Mouse (Mus musculus) forebrain, embryonic 10.5 days (tissue): ENCODE data around the gene Fgfr2. TPM values are rescaled to one million over a fixed set of nuclear protein-coding genes. Genes with fewer than 3 reads are reported as not detected.

ENCODE experiments used
- DNase-seq: peaks from one replicate; pipeline ENCODE4 v3.0.0-alpha.2; 2017; ENCODE audit warnings: low spot score; ENCODE audit errors: extremely low spot score
- H3K27ac ChIP-seq: fragments of 300-500 bp; sonication (generic); 2 replicates; pipeline ENCODE4 v1.5.1; 2016; ENCODE audit warnings: mild to moderate bottlenecking
- H3K27me3 ChIP-seq: fragments of 300-500 bp; sonication (generic); 2 replicates; pipeline ENCODE4 v1.6.1; 2016; ENCODE audit warnings: mild to moderate bottlenecking; ENCODE audit not compliant: poor library complexity, severe bottlenecking
- H3K36me3 ChIP-seq: fragments of 300-500 bp; sonication (generic); replicated peaks from 2 replicates; pipeline ENCODE4 v1.6.1; 2016; ENCODE audit warnings: mild to moderate bottlenecking, moderate library complexity
- H3K4me1 ChIP-seq: fragments of 300-500 bp; sonication (generic); 2 replicates; pipeline ENCODE4 v1.6.1; 2016
- H3K4me3 ChIP-seq: fragments of 300-500 bp; sonication (generic); 2 replicates; pipeline ENCODE4 v1.5.1; 2016; ENCODE audit warnings: mild to moderate bottlenecking, moderate library complexity
- H3K9me3 ChIP-seq: fragments of 300-500 bp; sonication (generic); 2 replicates; pipeline ENCODE4 v1.6.1; 2016; ENCODE audit warnings: mild to moderate bottlenecking, moderate library complexity
- WGBS: fragments of 180-500 bp; shearing (Covaris S2); methylation state at CpG from one replicate; pipeline ENCODE4 v1.1.7; 2016; 5-methylcytosine and 5-hydroxymethylcytosine counted together
- polyA plus RNA-seq: library from polyadenylated mRNA; unstranded; fragments of >200 nt; fragmentation: Nextera tagmentation; extraction: Ambion mirVana; gene quantifications from 2 replicates; pipeline ENCODE4 v1.2.1, GENCODE M21; 2016

The Fgfr2 gene
- polyA plus RNA-seq, 1 experiment from 2014 or later, result 55.7 TPM

DNA sequence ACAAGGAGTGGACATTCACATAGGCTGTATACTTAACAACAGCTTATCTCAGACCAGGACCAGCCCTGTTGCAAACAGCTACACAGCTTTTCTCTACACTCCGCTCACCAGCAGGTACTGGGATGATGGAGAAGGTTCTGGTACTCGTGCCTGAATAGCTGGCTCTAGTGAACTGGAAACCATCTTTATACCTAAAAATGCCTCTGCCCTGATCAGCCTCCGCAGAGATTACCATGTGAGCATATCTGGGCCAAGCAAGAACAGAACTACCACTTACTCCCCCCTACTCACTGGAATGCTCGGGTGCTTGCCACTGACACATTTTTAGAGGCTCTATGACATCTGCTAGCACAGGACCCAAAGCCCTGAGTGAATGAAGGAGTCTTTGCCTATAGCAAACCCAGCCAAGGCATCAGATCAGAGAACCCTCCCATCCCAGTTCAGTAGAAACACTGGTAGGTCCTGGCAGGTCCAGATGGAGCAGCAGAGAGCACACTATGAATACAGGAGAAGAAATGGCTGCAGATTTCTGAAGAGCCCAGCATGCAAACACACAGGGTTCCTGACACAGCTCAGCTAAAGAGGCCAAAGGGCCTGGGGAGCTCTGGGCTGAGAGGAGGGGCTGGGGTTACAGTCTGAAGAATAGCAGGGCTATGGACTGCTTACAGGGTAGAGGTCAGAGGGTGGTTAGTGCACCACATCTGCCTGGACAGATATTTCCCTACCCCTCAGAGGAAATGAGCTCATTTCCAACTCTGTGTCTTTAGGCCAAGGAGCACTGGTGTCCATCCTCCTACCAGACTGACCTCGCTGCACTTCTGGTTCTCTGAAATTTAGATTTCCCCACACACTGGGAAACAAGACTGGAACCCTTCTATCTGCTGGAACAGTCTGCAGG is 323.8 kb downstream of the Fgfr2 start:
- Histone ChIP-seq H3K36me3 (peaks cover 67% of the 10 kb centered on the region), H3K27ac (0 out of 2 replicates have a peak overlapping the region, but pooled peaks have one; percentile 25), H3K4me1 (peaks cover 52% of the 10 kb centered on the region), H3K27me3 (no peaks in the 10 kb centered on the region), H3K4me3 (no peak overlapping the region), H3K9me3 (no peaks in the 10 kb centered on the region)
- 88% methylated on average over 5 of the region's 5 CpGs for WGBS
- DNase-seq, result no peak

DNA sequence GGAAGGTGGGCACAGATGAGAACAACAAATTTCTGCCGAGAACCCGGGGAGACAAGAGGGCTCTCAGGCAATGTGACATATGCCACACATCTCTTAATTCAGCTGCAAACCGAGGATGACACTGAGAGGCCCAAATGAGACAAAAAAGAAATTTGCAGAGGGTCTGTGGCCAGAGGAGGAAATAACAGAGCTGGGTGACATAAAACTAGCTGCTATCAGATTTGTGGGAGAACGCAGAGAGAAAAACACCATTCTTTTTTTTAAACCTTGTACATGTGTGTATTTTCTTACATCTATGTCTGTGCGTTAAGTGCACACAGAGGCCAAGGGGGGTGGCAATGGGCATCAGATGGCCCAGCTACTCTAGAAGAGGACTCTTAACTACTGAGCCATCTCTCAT is 328.0 kb downstream of the Fgfr2 start:
- WGBS, result 93% methylated on average over 5 of the region's 5 CpGs
- H3K4me1 ChIP-seq, result peaks cover 51% of the 10 kb centered on the region
- no peaks in the 10 kb centered on the region for H3K9me3 ChIP-seq

DNA sequence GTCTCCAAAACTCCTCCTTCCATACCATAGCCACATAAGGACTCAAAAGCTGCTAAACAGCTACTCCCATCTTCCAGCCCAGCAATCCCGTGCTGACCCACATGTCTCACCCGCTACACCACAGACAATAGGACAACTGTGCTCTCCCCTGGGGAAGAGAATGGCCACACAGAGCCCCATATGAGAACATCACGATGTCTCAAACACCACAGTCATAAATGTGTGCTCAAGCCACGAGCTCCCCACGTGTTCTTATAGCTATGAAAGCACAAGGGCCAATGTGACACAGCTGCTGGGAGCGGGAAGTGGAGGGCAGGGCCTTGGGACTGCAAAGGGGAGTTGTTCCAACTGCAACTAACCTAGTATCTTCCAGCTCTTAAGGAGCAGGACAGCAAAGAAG is 329.7 kb downstream of the Fgfr2 start:
- Histone ChIP-seq H3K36me3 (peaks cover 40% of the 10 kb centered on the region), H3K27me3 (no peaks in the 10 kb centered on the region), H3K4me1 (peaks cover 41% of the 10 kb centered on the region), H3K4me3 (no peak overlapping the region), H3K9me3 (no peaks in the 10 kb centered on the region), H3K27ac (peak overlapping the region; percentile 22; the same call in 1 of the 2 replicates)
- DNase-seq, result no peak
- 76% methylated on average over 6 of the region's 6 CpGs for WGBS

More for the DNA sequence above, 328.0 kb downstream of the Fgfr2 start:
- Histone ChIP-seq H3K27ac (no peak overlapping the region), H3K4me3 (no peak overlapping the region), H3K27me3 (no peaks in the 10 kb centered on the region), H3K36me3 (peaks cover 48% of the 10 kb centered on the region)
- no peak for DNase-seq

DNA sequence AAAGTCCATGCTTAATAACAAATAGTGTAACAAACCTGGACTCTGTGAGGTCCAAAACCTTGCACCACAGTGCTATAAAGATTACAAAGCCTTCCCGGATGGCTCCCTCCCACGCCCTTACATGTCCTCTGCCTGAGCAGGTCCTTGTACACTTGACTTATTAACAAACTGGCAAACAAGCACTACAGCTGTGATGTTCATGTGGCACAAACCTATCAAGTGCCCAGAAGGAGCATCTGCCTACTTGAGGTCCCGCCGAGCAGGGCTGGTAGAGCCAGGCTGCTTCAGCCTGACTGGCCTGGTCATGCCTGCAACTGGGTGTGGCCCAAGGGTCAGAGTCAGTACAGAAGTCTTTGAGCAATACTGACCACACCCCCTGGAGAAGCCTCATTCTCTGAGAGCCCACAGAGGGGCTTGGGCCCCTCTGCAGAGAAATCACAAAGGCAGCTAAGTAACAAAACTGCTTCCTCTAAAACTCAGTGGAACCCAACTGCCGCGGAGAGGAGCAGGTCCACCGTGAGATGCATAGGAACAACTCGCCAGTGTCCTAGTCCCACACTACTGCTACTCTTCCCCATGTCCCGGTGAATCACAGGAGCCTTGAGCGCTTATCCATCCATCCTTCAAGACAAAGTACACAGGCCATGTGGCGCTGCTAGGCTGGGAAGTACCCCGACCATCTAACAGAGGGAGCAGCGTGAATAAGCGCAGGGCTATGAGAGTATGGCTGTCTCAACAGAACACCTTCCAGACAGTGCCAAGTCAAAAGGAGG is 332.5 kb downstream of the Fgfr2 start:
- Histone ChIP-seq H3K9me3 (no peaks in the 10 kb centered on the region), H3K27me3 (no peaks in the 10 kb centered on the region), H3K36me3 (peaks cover 21% of the 10 kb centered on the region), H3K4me3 (no peak overlapping the region), H3K27ac (peak overlapping the region; percentile 20; the same call in 1 of the 2 replicates), H3K4me1 (peaks cover 68% of the 10 kb centered on the region)
- no peak for DNase-seq
- 93% methylated on average over 14 of the region's 14 CpGs for WGBS

DNA sequence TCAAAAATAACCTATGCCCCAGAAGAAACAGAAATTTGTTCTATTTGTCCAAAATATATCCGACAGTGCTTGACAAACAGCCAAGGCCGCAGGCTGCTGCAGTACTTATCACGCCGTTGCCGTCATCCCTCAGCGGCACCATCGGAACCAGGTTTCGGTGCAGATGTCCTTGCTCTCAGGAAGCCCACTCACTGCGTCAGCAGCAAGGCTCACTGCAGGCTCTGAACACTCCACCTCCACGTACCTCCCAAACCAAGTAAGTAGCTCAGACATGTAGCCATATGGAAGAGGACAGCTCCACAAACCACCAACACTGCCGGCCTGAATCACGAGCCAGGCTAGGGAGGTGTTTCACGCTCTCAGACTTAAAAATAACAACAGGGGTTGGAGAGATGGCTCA is 334.3 kb downstream of the Fgfr2 start:
- Histone ChIP-seq H3K9me3 (no peaks in the 10 kb centered on the region), H3K27me3 (no peaks in the 10 kb centered on the region), H3K4me3 (no peak overlapping the region), H3K4me1 (peaks cover 72% of the 10 kb centered on the region), H3K36me3 (peaks cover 17% of the 10 kb centered on the region), H3K27ac (no peak overlapping the region)
- WGBS, result 96% methylated on average over 13 of the region's 13 CpGs
- DNase-seq, result no peak

DNA sequence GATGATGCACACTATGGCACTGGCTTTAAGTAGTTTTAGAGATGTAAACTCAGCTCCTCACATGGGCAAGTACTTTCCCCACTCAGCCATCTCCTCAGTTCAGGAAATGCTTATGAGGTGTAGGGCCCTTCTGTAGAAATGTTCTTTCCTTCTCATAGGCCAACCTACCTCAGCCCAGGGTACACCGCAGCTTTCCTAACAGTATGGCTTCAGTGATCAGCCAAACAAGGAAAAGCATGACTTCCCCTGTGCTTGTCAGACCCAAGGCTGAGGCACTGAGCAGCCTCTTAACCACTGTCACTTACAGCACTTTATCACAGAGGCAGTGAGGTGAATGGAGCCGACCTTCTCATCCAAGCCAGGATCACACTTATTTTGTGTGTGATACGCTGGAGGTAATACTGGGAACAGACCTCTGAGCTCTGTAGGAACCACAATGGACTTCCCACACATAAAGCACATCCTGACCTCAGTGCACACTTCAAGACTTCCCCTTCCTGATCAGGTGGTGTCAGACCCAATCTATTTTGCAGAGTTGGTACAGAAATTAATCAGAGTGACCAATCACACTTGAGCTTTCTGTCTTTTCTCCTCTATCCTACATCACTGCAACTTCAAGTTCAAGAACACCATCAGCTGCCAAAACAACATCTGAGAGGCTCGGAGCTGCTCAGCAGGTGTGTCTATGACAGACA is 335.5 kb downstream of the Fgfr2 start:
- H3K36me3 ChIP-seq, result peaks cover 11% of the 10 kb centered on the region
- H3K27ac ChIP-seq, result no peak overlapping the region
- no peaks in the 10 kb centered on the region for H3K27me3 ChIP-seq
- H3K4me1 ChIP-seq, result peaks cover 66% of the 10 kb centered on the region
- DNase-seq, result no peak
- no peaks in the 10 kb centered on the region for H3K9me3 ChIP-seq
- H3K4me3 ChIP-seq, result no peak overlapping the region
- WGBS, result 88% methylated on average over 4 of the region's 4 CpGs

DNA sequence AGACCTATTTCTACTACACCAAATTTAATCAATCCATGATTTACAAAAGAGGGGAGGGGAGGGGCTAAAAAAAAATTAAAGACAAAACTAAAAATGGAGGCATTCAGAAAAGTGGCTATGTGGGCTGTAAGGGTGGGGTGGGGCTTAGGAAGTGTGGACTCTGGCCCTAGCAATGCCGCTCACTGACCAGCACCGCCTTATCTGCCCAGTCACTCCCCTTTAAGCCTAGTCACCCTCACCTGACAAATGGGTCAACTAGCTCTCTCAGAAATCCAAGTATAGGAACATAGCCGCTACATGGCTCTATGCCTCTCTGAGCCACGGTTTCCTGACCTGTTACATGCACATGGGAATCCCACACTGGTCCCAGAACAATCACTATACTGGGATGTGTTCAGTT is 336.1 kb downstream of the Fgfr2 start:
- H3K36me3 ChIP-seq, result peaks cover 11% of the 10 kb centered on the region
- H3K4me3 ChIP-seq, result no peak overlapping the region
- no peak for DNase-seq
- H3K27ac ChIP-seq, result no peak overlapping the region
- peaks cover 70% of the 10 kb centered on the region for H3K4me1 ChIP-seq
- no peaks in the 10 kb centered on the region for H3K27me3 ChIP-seq
- no peaks in the 10 kb centered on the region for H3K9me3 ChIP-seq
- 91% methylated on average over 4 of the region's 4 CpGs for whole genome bisulfite sequencing

DNA sequence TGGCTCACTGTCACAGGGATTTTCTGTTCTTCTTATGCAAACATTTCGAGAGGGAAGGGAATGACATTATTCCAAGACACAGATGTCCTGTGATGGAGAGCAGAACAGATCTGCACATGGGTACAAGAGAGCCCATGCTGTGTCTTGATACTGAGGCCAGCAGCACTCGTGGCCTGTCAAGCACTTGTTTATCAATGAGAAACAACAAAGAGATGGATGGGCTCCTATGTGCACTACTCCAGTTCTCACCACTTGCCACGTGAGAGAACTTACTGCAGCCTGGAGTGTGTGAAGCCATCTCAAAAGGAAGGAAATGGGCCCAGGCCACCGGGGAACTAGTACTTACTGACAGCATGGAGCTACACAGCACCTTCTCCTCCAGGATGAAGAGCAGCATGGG is 336.6 kb downstream of the Fgfr2 start:
- 69% methylated on average over 4 of the region's 4 CpGs for WGBS
- peaks cover 8% of the 10 kb centered on the region for H3K36me3 ChIP-seq
- 0 out of 2 replicates have a peak overlapping the region, but pooled peaks have one; percentile 15 for H3K27ac ChIP-seq
- DNase-seq, result no peak
- H3K27me3 ChIP-seq, result no peaks in the 10 kb centered on the region
- H3K9me3 ChIP-seq, result no peaks in the 10 kb centered on the region
- H3K4me3 ChIP-seq, result no peak overlapping the region
- peaks cover 70% of the 10 kb centered on the region for H3K4me1 ChIP-seq

DNA sequence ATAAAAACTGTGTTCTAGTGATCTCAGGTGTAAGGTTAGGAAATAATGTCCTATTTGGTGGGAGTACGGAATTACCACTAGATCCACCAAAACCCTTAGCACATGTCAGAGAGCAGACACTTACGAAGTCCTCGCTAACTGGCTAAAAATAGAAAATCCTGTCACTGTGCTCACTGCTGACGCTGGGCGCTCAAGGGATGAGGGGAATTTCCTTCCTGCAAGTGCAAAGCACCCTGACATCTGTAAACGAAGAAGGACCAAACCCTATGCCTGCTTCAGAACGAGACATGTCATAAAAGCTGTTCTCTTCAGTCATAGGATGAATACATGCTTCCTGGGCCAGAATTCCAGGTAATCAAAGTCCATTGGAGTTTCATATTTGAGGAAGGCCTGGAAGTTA is 337.1 kb downstream of the Fgfr2 start:
- no peak overlapping the region for H3K4me3 ChIP-seq
- peaks cover 8% of the 10 kb centered on the region; the same call in 1 of the 2 replicates for H3K36me3 ChIP-seq
- 81% methylated on average over 7 of the region's 7 CpGs for WGBS
- H3K9me3 ChIP-seq, result no peaks in the 10 kb centered on the region
- no peak for DNase-seq
- 0 out of 2 replicates have a peak overlapping the region, but pooled peaks have one; percentile 15 for H3K27ac ChIP-seq
- peaks cover 70% of the 10 kb centered on the region for H3K4me1 ChIP-seq
- H3K27me3 ChIP-seq, result no peaks in the 10 kb centered on the region

DNA sequence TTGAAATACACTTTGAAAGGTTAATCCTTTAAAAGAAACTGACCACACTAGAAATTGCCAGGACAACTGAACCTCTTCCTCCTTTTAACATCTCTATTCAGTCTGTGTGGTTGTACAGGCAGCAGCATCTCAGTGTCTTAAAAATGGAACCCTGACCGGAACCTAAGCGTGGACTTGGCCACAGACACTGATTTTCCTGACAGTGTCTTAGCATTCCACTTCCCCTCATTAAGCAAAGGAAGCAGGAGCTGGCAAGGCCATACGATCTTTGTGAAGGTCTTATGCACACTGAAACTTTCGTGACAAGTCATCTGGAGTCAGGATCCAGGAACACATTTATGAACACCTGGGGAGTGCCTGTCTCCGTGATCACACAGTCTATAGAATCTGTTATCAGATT is 339.0 kb downstream of the Fgfr2 start:
- Histone ChIP-seq H3K36me3 (peaks cover 2% of the 10 kb centered on the region; the same call in 1 of the 2 replicates), H3K4me3 (no peak overlapping the region), H3K9me3 (no peaks in the 10 kb centered on the region), H3K4me1 (peaks cover 76% of the 10 kb centered on the region), H3K27me3 (no peaks in the 10 kb centered on the region), H3K27ac (no peak overlapping the region)
- 94% methylated on average over 5 of the region's 5 CpGs for WGBS
- no peak for DNase-seq

DNA sequence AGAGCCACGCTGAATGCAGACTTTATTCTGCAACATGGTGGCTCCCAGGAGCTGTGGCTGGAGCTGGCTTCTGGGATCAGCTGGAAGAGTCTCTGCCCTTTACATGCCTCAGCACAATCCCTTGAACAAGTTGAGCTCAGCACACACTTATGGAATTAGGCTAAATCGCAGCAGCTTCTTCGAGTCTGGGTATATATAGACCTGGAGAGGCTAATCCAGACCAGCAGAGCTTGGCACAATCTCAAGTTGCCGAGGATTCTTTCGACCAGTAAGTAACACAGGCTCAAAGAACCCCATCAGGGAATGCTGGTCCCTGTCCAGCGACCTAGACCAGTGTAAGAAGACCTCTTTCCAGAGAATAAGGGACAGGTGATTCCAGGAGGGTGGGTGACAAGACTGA is 341.3 kb downstream of the Fgfr2 start:
- Histone ChIP-seq H3K9me3 (no peaks in the 10 kb centered on the region), H3K4me1 (peaks cover 64% of the 10 kb centered on the region), H3K27ac (peak overlapping the region; percentile 75), H3K27me3 (no peaks in the 10 kb centered on the region), H3K36me3 (peaks cover 25% of the 10 kb centered on the region), H3K4me3 (peak overlapping the region; percentile 16; the same call in 1 of the 2 replicates)
- WGBS, result 64% methylated on average over 6 of the region's 6 CpGs
- no peak for DNase-seq

DNA sequence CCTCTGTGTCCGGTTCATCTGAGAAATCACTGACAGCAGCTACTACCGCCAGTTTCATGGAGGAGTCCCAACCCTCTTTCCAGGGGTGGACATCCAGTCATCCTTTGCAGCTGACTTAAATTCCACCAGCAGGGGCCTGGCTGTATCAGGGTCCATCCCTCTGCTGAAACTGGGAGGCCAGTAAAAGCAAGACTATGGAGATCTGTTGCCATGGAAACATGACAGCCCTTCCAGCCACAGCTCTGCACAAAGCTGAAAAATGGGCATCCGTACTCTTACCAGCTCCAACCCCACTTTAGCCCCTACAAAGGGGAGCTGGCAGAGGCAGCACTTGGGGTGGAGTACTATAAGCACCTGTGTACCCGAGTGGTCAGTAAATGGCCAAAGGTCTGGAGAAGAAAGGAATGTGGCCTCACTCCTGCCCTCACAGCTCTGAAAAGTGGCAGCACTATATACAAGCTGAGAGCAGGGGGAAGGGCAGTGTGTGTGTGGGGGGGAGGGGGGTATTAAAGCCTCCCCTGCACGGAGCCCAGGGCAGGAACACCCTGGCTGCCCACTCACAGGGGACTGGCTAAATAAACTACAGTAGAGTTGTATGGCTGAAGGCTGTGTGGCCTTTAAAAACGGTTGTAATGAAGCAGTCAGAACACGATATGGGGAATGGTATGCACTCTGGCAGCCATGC is 341.9 kb downstream of the Fgfr2 start:
- peaks cover 64% of the 10 kb centered on the region for H3K4me1 ChIP-seq
- no peaks in the 10 kb centered on the region for H3K27me3 ChIP-seq
- H3K36me3 ChIP-seq, result peaks cover 31% of the 10 kb centered on the region
- 29% methylated on average over 7 of the region's 7 CpGs for WGBS
- no peaks in the 10 kb centered on the region for H3K9me3 ChIP-seq
- H3K4me3 ChIP-seq, result peak overlapping the region; percentile 16; the same call in 1 of the 2 replicates
- H3K27ac ChIP-seq, result peak overlapping the region; percentile 75
- peak; percentile 42 for DNase-seq
